Mouse (Mus musculus): Measurements from ENCODE around the gene Ushbp1. TPM values are rescaled to one million over a fixed set of nuclear protein-coding genes. Genes with fewer than 3 reads are reported as not detected.
"Not testable (repeated sequence)": the region's sequence is repeated elsewhere in the genome, so short reads cannot be mapped to it uniquely, and the experiment has no call there.

The Ushbp1 gene
- total RNA-seq, 2 experiments from 2014 or later = 5.9 to 7.2 TPM

DNA sequence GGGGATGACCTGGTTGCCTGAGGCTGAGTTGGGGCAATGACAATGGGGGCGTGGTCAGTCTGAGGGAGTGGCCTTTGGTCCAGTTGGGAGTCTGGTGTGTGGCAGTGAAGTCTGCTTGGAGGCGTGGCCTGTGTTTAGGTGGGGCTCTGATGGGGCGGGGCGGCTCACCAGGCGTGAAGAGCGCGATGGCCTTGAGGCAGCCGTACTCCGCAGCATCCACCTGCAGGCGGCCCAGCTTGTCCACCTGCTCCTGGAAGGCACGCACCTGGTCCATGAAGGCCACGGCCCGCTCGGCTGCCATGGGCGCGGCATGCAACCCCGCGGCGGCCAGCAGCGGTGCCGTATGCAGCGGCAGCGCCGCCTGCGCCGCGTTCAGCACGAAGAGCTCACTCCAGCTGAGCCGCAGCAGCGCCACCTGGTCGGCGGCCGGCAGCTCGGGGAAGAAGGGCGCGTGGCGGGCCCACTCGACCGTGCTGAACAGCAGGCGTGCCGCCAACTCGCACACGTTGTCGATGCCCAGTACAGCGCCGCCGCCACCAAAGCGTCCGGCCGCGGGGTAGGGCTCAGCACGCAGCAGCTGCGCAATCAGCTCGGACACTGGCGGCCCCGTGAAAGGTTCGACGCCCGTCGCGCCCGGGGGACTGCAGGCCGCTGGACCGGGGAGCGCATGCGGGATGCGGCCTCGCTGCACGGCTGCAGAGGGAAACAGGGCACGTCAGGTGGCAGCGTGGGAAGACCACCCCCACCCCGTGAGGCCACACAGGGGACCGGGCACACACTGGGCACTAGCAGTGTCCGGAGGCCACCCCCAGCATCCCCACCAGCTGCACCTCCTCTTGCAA is 19.8 kb downstream of the Ushbp1 start:
- intact Hi-C loops (cut with DNase I) = loop anchor here (10.0 kb wide), 1 partner anchor 481 kb away; the partner anchor contains the start of genes Rpl18a and Slc5a5

DNA sequence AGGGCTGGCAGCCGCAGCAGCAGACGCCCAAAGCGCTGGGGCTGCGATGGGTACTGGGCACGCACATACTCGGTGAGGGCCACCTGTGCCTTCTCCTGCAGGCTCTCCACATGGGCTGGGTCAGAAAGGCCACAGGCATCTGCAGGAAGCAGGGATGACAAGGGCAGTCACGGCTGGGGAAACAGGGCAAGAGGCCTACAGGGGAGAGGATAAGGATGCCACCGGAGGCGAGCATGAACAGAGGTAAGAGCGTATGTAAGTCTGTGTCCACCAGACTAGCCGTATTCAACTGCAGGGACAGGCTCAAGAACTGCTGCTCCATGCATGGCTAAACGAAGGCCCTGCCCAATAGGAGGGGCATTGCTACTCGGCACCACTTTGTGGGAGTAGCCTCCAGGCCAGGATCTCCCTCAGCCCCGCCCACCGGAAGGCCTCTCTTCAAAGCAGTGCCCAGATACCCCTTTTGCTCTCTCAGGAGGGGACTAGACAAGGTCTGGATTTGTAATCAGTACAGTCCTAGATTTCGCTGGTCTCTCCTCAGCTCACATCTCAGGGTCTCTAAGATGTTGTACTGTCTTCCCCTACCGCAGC is 20.9 kb downstream of the Ushbp1 start:
- intact Hi-C loops (cut with DNase I) = loop anchor here (10.0 kb wide), 1 partner anchor 480 kb away; the partner anchor contains the start of genes Rpl18a and Slc5a5
- no peak for DNase-seq (ENCODE audit: low spot score in 2 of 2)

More for the DNA sequence above, 19.8 kb downstream of the Ushbp1 start:
- DNase-seq (ENCODE audit: low spot score in 2 of 2) = peak; percentile 71 to 74

DNA sequence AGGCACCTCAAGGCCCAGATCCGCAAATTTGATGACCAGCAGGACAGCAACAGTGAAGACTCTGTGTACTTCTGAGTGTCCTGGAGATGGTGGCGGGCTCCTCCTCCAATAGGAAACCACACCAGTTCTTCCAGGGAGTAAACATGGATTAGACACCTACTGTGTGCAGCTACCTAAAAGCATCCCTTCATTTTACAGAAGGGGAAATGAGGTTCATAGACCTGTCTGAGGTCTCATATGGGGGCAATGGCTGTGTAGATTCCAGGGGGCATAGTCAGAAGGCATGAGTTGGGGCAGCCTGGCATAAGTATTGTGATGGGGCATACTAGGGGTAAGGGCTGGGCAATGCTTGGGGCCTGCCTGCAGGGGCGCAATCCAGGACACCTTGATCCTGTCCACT is 22.6 kb downstream of the Ushbp1 start:
- no peak for DNase-seq (ENCODE audit: low spot score in 2 of 2)
- intact Hi-C loops (cut with DNase I) = loop anchor here (10.0 kb wide), 1 partner anchor 478 kb away; the partner anchor contains the start of genes Rpl18a and Slc5a5

DNA sequence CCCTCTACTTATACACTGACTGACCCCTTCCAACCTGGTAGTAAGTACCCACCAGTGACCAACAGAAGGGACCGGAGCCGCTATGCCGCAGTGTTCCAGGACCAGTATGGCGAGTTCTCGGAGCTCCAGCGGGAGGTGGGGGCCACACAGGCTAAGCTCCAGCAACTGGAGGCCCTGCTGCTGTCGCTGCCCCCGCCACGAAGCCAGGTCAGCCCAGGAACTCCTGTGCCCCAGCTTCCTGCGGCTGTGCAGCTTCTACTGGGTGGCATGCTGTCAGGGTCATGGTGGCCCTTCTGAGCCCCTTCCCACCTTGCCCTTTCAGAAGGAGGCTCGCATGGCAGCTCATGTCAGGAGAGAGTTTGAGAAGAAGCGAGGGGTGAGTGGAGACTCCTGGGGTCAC is 23.2 kb downstream of the Ushbp1 start:
- no peak for DNase-seq (ENCODE audit: low spot score in 2 of 2)
- intact Hi-C loops (cut with DNase I) = loop anchor here (10.0 kb wide), 1 partner anchor 478 kb away; the partner anchor contains the start of genes Rpl18a and Slc5a5

DNA sequence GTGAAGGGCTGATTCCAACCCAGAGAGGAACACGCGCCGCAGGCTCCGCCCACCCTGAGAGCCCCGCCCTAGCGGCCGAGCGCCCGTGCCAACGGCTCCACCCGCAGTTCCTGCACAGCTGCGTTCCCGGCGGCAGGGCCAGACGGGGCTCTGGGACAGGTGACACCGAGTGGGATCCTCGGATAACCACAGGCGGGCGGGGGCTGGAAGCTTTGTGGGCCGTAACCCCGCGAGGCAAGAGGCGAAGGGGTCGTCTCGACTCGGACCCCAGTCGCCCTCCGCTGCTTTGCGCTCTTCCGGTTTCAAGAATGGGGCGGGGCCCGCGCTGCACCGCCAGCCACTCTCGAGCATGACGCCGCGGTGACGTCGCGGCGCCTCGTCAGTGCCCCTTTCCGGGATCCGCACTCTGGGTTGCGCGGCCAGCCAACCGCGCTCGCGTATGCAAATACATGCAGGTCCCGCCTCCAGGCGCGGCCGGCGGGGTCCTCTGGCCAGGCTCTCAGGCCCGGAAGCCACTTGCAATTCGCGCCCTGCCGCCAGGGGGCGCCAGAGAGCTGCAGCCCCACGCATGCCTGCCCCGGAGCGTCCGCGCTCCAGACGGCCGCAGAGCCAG is 24.3 kb downstream of the Ushbp1 start, which contains the start of gene Ocel1:
Gene Ocel1 (plus strand): TSS at position 63 of the 613 bp plus-strand sequence.
- DNase-seq (ENCODE audit: low spot score in 2 of 2) = peak; percentile 98
- intact Hi-C loops (cut with DNase I) = loop anchor here (10.0 kb wide), 1 partner anchor 477 kb away; the partner anchor contains the start of genes Rpl18a and Slc5a5

DNA sequence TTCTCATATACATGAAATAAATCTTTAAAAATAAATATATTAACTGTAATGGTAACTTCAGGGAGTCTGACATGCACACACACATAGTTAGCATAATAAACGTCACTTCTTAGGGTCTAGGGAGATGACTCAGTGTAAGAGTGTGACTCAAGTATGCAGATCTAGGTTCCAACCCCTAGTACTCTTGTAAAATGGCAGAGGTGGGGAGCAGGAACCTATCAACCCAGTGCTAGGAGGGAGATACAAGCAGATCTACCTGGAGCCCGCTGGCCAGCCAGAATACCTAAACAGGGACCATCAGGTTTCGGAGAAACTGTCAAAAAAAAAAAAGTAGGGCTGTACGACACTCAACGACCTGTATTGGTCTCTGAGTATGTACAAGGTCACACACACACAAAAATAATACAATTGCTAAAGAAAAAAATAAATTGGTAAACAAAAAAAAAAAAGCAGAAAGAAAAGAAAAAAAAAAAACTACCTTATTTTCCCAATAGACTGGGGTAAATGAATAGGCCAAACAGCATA is 24.8 kb downstream of the Ushbp1 start:
- no peak for DNase-seq (ENCODE audit: low spot score in 2 of 2)
- intact Hi-C loops (cut with DNase I) = loop anchor here (10.0 kb wide), 1 partner anchor 476 kb away; the partner anchor contains the start of genes Rpl18a and Slc5a5

DNA sequence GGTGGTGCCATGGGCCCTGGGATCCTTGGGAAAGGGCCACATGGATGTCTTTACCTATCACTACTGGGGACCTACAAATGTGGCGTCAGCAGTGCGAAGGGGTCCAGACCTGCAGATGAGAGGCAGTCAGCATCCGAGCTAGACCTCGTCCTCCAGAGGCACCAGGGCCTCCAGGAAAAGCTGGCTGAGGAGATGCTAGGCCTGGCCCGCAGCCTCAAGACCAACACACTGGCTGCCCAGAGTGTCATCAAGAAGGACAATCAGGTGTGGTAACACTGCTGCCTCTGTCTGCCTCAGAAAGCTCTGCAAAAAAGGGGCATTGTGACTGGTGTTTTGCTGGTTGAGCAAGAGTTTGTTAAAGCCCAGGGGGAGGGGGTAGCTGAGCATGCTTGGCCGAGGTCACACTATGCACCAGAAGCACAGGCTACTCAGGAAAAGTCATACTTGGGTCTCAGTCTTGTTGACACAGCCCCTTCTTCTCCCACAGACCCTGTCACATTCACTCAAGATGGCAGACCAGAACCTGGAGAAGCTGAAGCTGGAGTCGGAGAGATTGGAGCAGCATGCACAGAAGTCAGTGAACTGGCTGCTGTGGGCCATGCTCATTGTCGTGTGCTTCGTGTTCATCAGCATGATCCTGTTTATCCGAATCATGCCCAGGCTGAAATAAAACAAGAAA is 26.4 kb downstream of the Ushbp1 start:
- intact Hi-C loops (cut with DNase I) = no loop called here
- no peak for DNase-seq (ENCODE audit: low spot score in 2 of 2)

DNA sequence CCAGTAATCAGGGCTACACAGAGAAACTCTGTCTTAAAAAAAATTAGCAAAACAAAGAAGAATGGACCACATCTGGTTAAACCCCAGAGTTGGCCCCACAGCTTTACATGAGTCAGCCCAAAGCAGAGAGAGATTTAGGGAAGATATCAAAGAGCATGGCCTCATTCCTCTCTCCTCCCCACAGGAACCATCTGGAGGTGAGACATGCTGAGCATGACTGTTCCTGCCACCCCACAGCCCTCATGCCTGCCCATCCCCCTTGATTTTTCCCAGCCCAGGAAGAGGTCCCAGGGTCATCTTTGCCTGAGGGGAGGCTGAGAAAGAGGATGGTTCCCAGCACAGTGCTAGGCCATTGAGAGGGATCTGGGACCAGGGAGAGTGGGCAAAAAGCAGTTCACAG is 27.2 kb downstream of the Ushbp1 start:
- intact Hi-C loops (cut with DNase I) = no loop called here
- DNase-seq (ENCODE audit: low spot score in 2 of 2) = no peak

DNA sequence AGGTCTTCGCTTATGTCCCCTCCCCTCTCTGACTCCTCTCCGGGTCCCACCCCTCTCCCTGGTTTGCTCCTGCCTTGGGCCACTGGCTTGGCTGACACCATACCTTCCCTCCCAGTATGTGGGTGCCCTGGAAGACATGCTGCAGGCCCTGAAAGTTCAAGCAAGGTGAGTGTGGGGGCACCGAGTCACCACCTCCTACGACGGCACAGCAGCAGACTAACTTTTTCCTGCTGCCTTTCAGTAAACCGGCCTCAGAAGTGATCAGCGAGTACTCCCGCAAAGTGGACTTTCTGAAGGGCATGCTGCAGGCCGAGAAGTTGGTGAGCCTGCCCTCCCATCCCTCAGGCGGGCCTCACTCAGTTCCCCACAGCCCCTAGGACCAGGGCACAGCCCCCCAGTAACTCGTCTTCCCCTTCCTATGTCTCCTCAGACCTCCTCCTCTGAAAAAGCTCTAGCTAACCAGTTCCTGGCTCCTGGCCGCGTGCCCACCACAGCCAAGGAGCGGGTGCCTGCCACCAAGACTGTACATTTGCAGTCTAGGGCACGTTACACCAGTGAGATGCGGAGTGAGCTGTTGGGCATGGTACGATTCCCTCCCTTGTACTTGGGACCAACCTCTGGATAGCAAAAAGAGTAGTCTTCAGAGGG is 27.9 kb downstream of the Ushbp1 start:
- no peak for DNase-seq (ENCODE audit: low spot score in 2 of 2)
- intact Hi-C loops (cut with DNase I) = no loop called here

DNA sequence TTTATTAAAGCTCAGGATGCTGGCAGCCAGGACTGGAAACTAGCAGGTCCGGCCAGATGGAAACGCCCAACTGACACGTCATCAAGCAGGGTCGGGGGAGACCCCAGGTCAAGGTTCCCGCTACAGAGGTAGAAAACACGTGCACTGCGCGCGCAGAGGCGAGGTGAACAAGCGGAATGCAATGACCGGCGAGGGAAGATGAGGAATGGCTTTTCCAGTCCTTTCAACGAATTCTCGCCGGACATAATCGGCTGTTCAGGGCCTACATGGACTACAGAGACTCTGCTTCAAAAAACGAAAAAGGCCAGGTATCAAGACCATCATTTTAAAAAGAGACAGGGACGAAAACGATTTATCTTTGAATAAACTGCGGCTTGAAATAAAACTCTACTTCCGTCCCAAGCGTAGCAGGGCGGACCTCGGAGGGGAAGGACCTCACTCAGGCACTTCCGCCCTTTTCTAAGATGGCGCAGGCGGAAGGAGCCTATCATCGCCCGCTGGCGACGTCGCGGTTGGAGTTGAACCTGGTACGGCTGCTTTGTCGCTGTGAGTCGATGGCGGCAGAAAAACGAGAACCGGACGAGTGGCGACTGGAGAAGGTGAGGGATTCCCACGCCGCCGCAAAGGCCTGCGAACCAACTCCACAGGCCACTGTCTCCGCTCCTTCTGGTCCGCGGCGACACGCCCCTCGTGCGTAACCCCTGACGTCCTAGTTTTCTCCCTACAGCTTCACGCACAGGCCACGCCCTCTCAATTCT is 28.7 kb downstream of the Ushbp1 start, which contains the start of gene Use1:
Gene Use1 (plus strand): TSS at position 78 of the 758 bp plus-strand sequence.
- peak; percentile 86 to 88 for DNase-seq (ENCODE audit: low spot score in 2 of 2)
- intact Hi-C loops (cut with DNase I) = no loop called here

DNA sequence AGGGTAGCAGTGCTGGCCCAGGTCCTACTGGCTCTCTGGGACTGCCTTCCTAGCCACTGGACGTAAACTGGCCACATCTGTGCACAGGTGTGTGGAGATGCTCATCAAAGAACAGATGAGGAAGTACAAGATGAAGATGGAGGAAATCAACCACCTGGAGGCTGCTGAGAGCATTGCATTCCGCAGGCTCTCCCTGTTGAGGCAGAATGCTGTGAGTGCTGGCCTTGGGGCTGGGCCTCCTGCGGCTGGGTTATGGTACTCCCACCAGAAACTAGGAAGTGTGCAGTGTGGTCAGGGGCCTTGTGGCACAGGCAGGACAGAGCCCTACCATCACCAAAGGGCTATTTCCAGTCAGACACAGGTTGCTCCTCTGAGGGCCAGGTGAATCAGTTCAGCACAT is 37.6 kb downstream of the Ushbp1 start:
- intact Hi-C loops (cut with DNase I) = no loop called here
- no peak for DNase-seq (ENCODE audit: low spot score in 2 of 2)

DNA sequence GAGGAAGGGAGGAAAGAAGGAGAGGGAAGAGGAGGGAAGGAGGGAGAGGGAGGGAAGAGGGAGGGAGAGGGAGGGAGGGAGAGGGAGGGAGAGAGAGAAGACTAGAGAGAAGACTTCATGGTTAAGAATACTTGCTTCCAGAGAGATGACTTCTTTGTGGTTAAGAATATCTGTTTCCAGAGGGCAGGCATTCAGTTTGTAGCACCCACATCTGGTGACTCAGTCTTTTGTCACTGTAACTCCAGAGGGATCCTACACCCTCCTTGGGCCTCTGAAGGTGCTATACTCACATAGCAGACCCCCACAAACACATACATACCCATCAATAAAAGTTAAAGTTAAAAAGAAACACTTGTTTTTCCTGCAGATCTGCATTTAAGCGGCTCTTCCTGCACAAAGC is 44.1 kb downstream of the Ushbp1 start:
- intact Hi-C loops (cut with DNase I) = no loop called here
- no peak for DNase-seq (ENCODE audit: low spot score in 2 of 2)

DNA sequence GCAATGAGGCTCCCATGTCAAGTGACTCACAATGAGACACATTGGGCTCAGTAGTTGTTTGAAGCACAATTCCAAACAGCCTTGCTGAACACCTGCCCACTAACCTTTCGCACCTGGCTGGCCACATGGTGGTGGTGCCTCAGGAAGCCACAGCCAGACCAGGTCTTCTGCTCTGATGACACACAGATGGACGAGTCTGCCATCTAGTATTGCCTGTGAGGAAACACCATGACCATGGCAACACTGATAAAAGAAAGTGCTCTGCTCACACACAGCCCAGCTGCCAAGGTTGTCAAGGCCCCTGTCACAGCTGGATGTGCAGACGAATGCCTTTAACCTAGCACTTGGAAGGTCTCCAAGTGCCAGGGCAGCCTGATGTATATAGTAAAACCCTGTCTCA is 44.5 kb downstream of the Ushbp1 start:
- intact Hi-C loops (cut with DNase I) = no loop called here
- DNase-seq (ENCODE audit: low spot score in 2 of 2) = no peak

DNA sequence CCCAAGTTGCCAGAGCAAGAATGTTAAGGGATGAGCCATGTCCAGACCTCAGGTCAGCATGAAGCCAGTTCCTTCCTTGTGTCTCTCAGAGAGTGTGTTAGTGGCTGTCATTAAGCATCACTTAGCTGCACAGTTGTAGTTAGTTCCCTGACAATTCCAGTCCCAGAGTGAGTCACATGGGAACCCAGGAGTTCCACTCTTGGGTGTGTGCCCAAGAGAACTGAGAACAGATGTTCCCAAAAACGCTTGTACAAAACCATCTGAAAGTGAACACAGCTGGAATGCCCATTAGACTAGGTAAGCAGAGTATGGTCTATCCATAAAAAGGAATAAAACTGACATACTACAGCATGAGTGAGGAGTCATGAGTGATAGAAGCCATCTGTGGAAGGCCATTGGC is 49.0 kb downstream of the Ushbp1 start:
- intact Hi-C loops (cut with DNase I) = no loop called here
- DNase-seq (ENCODE audit: low spot score in 2 of 2) = no peak

DNA sequence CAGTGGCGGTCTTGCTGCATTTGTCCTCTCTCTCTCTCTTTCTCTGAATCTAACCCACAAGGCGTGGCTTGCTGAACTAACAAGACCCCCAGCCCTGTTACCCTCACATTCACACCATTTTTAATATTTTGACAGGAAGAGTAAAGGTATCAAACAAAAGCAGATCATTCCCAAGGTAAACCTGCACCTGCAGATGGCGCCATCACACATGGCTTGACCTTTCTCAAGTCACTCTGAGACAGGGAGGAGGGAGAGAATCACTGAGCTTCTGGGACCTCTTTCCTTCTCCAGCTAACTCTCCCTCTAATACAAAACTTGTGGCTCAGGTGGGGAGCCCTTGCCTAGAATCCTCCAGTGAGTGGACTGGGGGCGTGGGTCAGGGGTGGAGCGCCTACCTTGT is 55.0 kb downstream of the Ushbp1 start:
- DNase-seq (ENCODE audit: low spot score in 2 of 2) = no peak
- intact Hi-C loops (cut with DNase I) = no loop called here

DNA sequence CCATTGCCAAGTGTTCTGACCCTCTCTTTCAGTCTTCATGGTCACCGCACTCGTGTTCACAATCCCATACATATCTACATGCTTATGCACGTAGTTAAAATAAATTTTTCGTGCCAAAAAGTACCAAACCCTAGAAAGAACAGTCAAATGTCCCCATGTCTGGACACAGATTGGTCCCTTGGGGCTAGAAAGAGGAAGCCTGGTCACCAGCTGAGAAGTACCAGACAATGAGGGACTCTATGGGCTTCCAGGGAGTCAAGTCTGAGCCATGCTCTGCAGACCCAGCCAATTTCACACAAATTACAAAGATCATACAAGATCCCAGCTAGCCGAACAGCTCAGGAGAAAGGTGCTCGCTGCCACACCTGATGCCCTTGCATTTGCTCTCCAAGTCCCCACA is 57.8 kb downstream of the Ushbp1 start:
- intact Hi-C loops (cut with DNase I); DNase-seq (ENCODE audit: low spot score in 2 of 2): not testable (repeated sequence)
